Mouse (Mus musculus) adrenal gland, adult 8-10 months (tissue): ENCODE measurements around the gene Mief1. TPM values are rescaled to one million over a fixed set of nuclear protein-coding genes. Genes with fewer than 3 reads are reported as not detected.
A peak's percentile ranks its signal among the peaks of the same experiment; 100 is the strongest.

Source experiments
- DNase-seq: peaks from one replicate; pipeline ENCODE4 v3.0.0; 2022
- total RNA-seq, 4 experiments: library from RNA; stranded (reverse); gene quantifications; 2 replicates each; pipeline ENCODE4 v1.2.4; 2022

Gene Mief1
- total RNA-seq, 4 experiments from 2014 or later, result 44.4 to 49.4 (median 48.5) TPM

DNA sequence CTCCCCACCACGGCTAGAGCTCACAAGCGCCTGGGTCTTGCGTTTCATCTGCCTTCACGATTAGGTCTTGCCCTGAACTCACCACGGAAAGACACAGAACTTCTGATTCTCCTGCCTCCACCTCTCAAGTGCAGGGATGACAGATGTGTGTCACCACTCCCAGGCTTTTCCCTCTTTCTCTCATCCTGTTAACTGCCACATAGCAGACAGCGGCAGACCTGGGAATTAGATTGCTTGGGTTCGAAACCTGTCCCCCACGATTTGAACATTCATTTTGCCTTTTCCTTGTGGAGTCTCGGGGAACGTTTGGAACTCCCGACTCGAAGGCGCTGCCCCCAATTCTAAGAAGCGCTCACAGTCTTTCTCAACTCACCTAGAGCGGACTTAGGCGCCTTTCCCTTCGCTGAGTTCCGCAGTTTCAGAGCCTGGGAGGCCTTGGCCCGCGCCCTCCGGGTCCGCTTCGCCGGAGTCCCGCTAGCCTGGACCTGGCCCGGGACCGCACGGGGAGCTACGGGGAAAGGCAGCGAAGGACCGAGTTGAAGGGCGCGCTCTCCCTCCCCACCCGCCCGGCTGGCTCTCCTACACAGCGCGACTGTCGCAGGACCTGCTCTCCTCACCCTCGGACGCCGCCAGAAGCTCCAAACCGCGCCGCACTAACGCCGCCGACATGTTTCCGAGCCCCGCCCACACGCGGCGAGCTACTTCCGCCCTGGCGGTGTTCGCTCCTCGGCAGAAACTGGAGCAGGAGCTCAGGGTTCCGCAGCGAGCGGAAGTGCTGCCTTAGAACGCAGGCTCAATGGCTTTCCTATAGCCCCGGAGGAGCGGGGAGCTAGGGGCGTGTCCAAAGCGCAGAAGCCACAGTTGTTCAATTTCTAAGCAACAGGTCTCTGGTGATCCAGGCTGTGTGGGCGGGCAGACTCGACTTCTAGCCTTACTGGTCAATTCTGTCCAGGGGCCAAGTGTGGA is 30.1 kb downstream of the Mief1 start, which contains the start of gene Rps19bp1:
Gene Rps19bp1 (minus strand): TSS at position 706 of the 966 bp plus-strand sequence.
- peak; percentile 86 for DNase-seq

DNA sequence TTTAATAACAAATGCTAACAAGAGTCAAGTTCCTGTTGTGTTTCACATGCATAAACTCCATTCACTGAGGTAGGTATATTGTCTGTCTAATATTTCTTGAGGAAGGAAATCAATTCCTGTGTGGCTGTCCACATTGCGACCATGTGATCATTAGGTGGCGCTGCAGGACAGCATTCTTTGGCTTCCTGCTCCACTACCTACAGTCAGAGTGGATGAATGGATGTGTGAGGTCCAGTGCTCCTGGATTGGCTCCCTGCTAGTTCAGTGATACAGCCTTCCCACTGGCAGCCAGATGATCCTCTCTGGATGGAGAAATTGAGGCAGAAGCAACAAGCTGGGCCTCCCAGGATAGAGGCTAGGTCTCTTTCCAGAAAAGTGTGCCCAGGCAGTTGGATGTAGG is 32.5 kb downstream of the Mief1 start:
- no peak for DNase-seq

DNA sequence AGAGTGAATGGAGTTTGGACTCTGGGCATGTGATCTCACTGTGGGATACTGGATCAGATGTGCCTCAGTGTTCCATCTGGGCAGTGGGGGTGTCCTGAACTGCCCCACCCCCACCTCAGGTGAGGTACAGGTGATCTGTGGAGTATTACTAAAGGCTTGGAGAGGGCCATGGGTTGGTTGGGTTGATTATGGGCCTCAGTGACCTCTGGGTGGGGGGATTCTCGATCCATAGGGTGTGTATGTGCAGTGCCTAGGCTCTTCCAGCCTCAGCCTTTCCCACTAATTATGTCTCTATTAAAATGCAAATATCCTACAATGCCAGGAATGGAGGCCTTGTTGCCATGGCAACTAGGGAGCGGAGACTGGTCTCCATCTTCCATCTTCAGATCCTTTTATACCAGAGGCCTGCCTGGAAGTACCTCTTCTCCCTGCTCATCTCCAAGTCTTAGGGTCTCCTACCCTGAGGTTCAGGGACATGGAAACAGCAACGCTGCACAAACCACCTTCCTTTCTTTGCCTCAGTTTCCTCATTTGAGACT is 38.1 kb downstream of the Mief1 start:
- DNase-seq, result no peak

DNA sequence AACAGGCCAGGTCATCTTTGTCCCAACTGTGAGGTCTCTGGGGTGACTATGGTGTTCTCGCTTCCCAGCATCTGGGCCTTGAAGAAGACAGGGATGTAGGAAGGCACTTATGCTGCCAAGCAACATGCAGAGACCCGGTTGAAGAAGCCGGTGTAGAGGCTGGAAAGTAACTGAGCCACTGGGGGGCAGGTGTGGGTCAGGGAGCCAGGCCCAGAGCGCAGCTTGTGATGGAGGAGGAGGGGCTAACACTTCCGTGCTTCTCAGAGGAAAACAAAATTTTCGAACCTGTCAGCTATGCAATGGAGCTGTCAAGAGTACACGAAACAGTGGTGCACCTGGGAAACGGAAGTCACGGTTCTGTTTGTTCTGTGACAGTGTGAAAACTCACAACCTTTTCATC is 43.3 kb downstream of the Mief1 start:
- DNase-seq, result no peak

DNA sequence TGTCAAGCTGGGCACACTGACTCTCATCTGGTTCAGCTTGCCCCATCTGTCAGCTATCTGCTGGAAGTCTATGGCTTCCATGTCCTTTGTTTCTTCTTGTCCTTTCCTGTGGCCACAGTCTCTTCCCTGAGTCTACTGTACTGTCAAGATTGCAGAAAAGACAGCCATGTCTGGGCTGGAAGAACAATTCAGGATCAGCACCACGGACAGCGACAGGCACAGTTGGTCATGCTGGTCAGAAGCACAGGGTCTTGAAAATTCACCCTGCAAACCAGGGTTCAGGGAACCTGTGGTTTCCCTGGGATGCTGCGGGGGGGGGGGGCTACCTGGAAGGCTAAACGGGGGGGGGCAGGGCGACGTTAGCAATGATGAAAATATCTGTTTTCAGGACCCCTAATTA is 43.8 kb downstream of the Mief1 start:
- DNase-seq, result no peak

DNA sequence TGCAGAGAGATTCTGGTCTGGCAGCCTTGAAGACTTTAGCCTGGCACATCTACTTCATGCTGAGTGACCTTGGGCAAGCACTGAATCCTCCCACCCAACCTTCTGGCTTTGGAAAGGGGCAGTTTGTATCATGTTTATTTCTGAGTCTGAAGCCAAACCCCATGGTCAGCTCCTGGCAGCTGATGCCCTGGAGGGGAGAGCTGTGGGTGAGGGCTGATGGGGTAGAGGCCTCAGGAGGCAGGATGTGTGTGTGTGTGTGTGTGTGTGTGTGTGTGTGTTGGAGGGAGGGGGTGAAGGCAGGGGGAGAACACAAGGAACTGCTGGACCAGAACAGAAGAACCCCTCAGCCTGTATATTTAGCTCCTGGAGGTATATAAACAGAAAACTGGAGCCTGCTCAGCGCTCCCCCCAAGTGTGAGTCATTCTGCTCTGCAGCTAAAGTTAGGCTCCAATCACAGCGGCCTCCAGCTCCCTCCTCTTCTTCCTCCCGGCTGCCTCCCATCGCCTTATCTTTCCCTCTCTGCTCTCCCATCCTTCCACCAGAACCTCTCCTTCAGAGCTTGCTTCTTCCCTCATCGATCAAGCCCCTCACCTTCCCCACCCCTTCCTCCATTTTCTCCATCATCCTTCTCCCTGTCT is 44.4 kb downstream of the Mief1 start:
- DNase-seq, result no peak

DNA sequence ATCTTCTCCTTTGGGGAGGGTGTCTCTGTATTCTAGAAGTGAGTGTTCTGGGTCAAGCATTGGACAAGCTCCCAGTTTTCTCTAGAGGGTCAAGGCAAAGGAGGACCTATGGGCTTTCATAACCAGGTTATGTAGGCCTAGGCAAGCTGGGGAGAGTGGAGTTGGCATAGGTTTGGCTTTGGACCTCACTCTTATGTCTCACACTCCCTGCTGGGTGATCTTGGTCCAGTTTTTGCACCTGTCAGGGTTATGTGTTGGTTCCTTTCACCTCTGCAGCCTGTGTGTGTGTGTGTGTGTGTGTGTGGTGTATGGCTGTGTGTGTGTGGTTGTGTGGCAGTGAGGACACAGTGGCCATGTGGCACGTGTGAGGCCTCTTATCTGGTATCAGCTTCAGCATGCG is 45.2 kb downstream of the Mief1 start:
- no peak for DNase-seq

DNA sequence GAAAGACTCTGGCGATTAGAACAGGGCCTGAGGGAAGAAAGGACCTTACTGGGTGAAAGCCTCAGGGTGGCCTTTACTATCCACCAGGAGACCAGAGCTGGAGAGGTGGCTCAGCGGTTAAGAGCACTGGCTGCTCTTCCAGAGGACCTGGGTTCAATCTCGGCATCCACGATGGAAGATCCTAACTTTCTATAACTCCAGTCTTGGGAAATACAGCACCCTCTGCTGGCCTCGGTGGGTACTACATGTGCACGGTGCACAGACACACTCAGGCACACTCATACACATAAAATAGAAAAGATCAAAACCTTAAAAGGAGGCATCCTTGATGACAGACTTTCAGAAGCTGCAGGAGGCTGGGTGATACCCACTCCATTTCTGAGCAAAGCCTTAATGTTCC is 46.8 kb downstream of the Mief1 start:
- no peak for DNase-seq

DNA sequence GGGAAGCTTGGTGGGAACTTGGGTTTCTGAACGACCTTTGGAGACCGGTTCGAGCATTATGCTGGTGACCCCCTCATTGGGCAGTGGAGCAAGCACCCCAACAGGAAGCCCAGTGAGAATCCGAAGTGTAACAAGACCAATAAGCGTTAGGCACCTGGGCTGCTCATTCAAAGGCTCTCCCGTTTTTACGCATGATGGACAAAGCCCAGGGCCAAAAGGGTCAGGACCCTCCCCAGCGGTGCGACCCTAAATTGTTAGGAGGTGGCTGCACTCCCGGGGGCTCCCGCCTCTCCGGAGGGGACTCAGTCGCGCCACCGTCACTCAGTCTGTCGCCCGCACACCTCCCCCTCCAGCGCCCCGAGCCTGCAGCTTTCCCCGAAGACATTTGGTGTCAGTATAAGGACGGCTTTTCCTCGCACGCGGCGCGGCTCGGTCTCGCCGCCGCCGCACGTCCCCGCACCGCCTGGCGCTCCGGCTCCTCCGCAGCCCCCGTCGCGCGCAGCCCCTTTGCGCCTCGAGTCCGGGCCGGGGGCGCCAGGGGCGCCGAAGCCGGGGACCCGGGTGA is 53.1 kb downstream of the Mief1 start, which contains the start of gene Cacna1i:
Gene Cacna1i (plus strand): TSS at position 388 of the 565 bp plus-strand sequence.
- no peak for DNase-seq

DNA sequence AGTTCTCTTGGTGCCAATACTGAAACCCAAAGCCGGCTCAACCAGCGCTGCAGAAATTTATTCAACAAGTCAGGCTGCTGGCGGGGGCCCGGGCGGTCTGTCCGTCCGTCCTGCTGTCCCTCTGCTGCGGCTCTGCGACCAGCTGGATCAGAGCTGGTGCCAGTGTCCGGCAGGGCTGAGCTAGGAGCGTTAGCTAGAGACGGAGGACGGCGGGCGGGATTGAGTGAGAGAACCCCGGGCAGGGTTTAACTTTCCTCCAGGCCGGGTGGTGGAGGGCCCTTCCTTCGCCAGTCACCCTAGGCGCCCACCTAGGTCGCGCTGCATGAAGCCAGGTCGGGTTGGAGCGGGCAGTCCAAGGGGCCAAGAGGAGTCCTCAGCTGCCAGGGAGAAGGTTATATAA is 54.2 kb downstream of the Mief1 start:
- DNase-seq, result no peak

DNA sequence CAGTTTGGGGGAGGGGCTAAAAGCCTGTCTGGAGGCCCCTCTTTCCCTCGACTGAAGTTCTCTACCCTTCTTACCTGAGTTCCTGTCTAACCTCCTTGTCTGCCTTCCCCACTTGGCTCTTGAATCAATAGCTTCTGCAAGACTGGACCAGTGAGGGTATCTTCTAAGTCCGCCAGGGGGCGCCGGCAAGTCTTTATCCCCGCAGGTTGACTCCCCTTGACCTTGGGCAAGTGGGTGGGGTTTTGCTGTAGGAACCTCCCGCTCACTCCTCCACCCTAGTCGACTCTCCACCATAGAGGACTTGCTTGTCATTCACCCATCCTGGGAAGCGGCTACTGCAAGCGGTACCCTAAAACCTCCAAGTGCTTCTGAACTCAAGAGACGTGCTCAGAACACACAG is 55.6 kb downstream of the Mief1 start:
- DNase-seq, result peak; percentile 60

DNA sequence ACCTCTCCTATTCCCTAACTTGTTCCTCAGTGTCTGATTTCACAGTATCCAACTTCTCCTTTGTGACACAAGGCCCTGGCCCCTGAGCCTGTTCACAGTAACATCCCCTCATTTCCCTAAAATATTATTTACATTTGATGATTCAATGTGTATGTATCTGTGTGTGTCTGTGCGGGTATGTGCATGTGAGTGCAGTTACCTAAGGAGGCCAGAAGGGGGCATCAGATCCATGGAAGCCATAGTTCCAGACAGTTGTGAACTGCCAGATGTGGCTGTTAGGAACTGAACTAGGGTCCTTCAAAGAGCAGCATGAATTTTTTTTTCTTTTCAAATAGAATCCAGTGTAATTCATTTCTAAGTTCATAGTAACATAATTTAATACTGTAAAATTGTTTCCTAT is 63.3 kb downstream of the Mief1 start:
- DNase-seq, result no peak

Other genes with a start within 250 kb of the Mief1 start
- gene Pdgfb, start 219.0 kb upstream of the Mief1 start, total RNA-seq, result 10 to 100 TPM; 42.7 to 52.9 (median 43.2) TPM
- gene Syngr1, start 142.7 kb upstream of the Mief1 start, total RNA-seq, result 10 to 100 TPM; 32.7 to 65.7 (median 48.7) TPM
- 100 to 1,000 TPM; 541 to 649 (median 631) TPM for gene Rpl3, start 142.2 kb upstream of the Mief1 start, total RNA-seq
- 10 to 100 TPM; 16.2 to 31.8 (median 26.8) TPM for gene Tab1, start 100.9 kb upstream of the Mief1 start, total RNA-seq
- gene Mgat3, start 60.3 kb upstream of the Mief1 start, total RNA-seq, result 10 to 100 TPM in 3 of 4 experiments, 1 to 10 TPM in 1; 8.5 to 13.0 (median 11.6) TPM
- 10 to 100 TPM in 3 of 4 experiments, 1 to 10 TPM in 1; 8.7 to 29.0 (median 17.7) TPM for gene AC140267.1, start 1.8 kb downstream of the Mief1 start, total RNA-seq
- 100 to 1,000 TPM; 141 to 245 (median 164) TPM for gene Atf4, start 21.2 kb downstream of the Mief1 start, total RNA-seq
- 10 to 100 TPM; 32.7 to 41.0 (median 38.4) TPM for gene Rps19bp1, start 30.3 kb downstream of the Mief1 start, total RNA-seq
- gene Cacna1i, start 53.2 kb downstream of the Mief1 start, total RNA-seq, result 1 to 10 TPM in 1 of 4 experiments, under 1 TPM in 3; 0.32 to 1.0 (median 0.77) TPM